Mouse (Mus musculus): ENCODE results near the gene Hpse2.
"Not testable (repeated sequence)": the region's sequence is repeated elsewhere in the genome, so short reads cannot be mapped to it uniquely, and the experiment has no call there.

The Hpse2 gene

GRCm38 (mm10) chr19:43388017-43388904 is at the start of gene Hpse2:
TSS of gene Hpse2 (minus strand) at chr19:43388355.
- in situ Hi-C loops (cut with MboI, MseI): loop anchor here (5.0 kb wide), 1 partner anchor 586 kb away; no protein-coding TSS in a partner anchor

GRCm38 (mm10) chr19:43427446-43428224 is 39.5 kb upstream of the Hpse2 start:
- in situ Hi-C loops (cut with MboI, MseI): no loop called here

- in situ Hi-C loops (cut with MboI, MseI): no loop called here
Observed at GRCm38 (mm10) chr19:43424082-43424481, 35.9 kb upstream of the Hpse2 start.

GRCm38 (mm10) chr19:43420506-43420905 is 32.4 kb upstream of the Hpse2 start:
- in situ Hi-C loops (cut with MboI, MseI): no loop called here

DNA sequence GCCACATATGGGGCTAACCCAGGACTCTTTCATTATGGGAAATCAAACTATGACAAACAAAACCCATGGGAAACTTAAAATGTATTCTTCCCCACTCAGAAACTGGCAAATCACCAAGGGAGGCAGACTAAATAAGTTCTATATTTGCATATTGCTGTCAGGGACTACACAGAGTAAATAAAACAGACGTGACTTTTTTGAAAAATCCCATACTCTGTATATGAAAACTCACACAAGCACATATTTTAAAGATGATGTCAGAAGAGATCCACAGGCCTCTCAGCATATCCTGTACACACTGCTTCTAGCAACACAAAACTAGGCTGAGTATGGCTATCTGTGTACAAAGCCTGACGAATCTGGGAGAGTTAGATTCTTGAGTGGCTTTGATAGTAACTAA is 27.4 kb upstream of the Hpse2 start:
- in situ Hi-C loops (cut with MboI, MseI): no loop called here

DNA sequence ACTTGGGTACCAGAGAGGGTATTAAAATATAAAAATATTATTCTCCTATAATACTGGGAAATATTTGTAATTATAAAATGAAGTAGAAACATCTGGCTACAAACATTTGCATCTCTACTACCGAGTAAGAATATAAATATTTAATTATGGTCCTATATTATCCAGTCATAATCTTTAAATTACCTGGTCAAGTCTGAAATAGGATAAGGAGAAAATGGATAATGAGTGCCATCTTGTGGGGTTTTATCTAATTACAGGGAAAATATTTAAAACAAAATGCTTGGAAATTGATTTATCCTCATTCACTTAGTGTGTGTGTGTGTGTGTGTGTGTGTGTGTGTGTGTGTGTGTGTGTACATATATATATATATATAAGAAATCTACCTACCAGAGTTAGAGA is 19.0 kb upstream of the Hpse2 start:
- in situ Hi-C loops (cut with MboI, MseI): no loop called here

DNA sequence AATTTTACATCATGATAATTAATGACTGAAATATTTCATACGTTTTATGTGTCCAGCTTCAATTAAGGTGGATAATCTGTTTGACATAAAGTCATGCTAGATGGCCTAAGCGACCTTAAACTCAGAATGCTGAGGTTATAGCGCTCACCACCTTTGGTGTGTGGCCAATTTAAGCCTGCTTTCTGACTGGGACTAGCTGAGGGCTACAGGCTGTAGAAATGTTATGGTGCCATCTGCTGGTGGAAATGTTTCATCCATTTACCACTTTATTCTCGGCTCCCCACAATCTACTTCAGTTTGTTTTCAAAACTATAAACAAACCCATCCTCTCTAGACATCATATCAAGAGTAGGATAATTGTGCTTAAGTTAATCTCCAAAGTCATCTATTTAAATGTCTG is 8.2 kb upstream of the Hpse2 start:
- in situ Hi-C loops (cut with MboI, MseI): no loop called here

- in situ Hi-C loops (cut with MboI, MseI): loop anchor here (5.0 kb wide), 1 partner anchor 585 kb away; no protein-coding TSS in a partner anchor
Observed at GRCm38 (mm10) chr19:43387071-43387770, 934 bp downstream of the Hpse2 start.

DNA sequence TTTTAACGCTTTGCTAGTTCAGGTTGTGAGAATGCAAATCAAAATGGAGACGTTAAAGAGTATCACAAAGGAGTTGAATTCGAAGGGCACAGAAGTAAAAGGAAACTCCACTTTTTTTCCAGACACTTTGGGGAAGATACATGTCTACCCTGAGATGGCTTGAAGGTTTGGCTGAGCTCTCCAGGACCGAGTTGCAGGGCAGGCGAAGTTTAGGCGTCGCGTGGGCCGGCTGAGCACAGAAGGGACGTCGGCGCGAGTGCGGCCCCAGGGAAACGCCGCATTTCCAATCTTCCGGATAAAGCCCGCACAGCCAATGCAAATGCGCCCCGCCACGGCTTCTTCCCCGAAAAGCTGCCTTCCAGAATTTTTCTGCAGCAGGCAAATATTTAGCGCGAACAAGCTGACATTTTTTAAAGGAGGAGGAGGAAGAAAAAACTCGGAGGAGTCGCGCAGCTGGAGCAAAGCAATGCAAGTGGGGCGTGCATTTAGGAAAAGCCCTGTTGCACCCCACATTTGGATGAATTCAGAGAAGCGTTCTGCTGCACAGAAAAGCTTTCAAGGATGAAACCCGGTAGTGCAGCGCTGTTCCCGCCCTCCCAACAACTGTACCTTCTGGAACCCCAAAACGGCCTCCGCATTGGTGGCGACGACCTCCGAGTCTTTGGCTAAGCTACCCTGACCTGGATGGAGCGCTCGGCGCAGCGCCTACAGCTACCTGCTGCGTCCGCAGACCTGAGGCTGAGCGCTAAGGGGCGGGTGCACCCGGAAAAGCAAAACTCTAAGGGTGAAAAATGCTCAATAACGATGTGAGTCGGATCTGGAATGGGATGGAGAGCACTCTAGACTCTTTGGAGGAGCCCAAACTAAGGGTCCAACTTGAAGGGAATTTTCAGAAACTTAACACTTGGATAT is 1.9 kb downstream of the Hpse2 start:
- in situ Hi-C loops (cut with MboI, MseI): loop anchor here (5.0 kb wide), 1 partner anchor 584 kb away; no protein-coding TSS in a partner anchor

GRCm38 (mm10) chr19:43385451-43385850 is 2.7 kb downstream of the Hpse2 start:
- in situ Hi-C loops (cut with MboI, MseI): loop anchor here (5.0 kb wide), 1 partner anchor 583 kb away; no protein-coding TSS in a partner anchor

DNA sequence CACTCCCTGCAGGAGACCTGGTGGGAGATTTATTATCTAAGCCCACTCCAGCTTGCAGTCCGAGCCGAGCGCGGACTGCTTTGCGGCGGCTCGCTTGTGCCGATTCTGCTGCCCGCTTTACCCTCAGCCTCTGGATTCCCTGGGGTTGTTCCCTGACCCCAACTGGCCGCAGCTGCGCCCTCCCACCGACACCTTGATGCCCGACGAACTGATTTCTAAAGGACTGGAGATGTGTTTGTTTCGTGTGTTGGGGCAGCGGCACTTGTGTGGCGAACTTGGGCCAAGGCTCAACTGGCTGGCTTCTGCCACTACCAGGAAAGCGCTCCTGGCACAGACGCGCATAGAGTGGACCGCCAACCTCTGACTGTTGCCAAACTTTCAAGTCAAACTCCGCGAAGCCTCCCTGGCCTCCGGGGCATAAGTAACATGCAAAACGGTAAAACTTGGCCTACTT is 3.1 kb downstream of the Hpse2 start:
- in situ Hi-C loops (cut with MboI, MseI): loop anchor here (5.0 kb wide), 1 partner anchor 583 kb away; no protein-coding TSS in a partner anchor

GRCm38 (mm10) chr19:43384346-43384977 is 3.7 kb downstream of the Hpse2 start:
- in situ Hi-C loops (cut with MboI, MseI): no loop called here

- in situ Hi-C loops (cut with MboI, MseI): no loop called here
Observed at GRCm38 (mm10) chr19:43358830-43359229, 29.3 kb downstream of the Hpse2 start.

DNA sequence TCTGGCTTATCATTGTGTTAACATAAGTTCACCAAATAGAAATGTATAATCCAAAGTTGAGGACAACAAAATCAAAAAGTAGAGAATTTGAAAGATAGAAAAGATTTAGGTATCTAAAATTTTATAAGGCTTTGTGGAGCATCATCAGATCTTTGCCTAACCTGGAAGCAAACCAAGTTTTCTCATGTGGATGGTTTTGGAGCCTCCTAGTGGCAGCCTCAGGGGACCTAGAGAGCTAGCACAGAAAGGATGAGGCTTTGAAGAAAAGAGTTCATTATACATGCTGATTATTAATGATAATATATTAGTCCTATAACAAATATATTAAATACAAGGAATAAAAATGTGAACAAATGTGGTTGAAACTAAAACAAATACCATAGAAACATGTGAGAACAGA is 77.0 kb downstream of the Hpse2 start:
- in situ Hi-C loops (cut with MboI, MseI): loop anchor here (5.0 to 10.0 kb wide), 2 partner anchors 284 to 506 kb away; no protein-coding TSS in a partner anchor

DNA sequence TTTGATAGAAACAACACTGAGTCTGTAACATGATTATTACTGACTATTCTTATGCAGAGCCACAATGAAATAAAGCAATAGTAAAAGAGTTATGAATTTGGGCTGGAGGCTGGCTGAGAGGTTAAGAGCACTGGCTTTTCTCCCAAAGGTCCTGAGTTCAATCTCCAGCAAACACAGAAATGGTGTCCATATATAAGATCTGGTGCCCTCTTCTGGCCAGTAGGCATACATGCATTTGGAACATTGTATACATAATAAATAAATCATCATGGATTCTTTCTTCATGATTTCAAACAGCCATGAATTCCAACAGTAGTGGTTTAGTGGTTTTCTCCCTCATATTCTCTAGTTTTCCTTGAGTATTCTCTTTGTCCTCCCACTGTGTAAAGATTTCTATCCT is 81.4 kb downstream of the Hpse2 start:
- in situ Hi-C loops (cut with MboI, MseI): no loop called here

GRCm38 (mm10) chr19:43281336-43281735 is 106.8 kb downstream of the Hpse2 start:
- in situ Hi-C loops (cut with MboI, MseI): not testable (repeated sequence)

- in situ Hi-C loops (cut with MboI, MseI): no loop called here
Observed at GRCm38 (mm10) chr19:43243993-43244392, 144.2 kb downstream of the Hpse2 start.

- in situ Hi-C loops (cut with MboI, MseI): no loop called here
Observed at GRCm38 (mm10) chr19:43231711-43232110, 156.4 kb downstream of the Hpse2 start.

GRCm38 (mm10) chr19:43193562-43193961 is 194.6 kb downstream of the Hpse2 start:
- in situ Hi-C loops (cut with MboI, MseI): no loop called here

DNA sequence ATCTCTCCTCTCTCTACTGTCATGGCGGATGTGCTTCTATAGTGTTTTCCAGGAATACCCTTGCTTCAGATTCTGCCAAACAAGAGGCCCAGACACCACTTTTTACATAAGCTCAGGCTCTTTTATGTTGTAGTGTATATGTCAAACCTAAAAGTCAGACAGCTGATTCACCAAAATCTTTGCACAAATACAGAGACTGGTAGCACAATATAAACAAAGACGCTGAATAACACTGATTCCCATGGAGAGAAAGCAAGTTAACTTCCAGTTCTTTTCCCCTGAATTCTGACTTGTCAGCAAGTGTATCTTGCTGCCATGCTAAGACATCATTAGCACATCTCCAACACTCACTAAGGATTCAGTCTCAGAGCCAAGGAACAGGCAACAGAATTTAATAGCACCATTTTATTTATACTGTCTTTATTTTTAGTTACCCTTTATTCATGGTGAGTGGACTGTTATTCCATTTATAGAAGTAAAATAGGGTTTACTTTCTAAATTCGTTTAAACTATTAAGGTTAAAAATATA is 212.7 kb downstream of the Hpse2 start:
- in situ Hi-C loops (cut with MboI, MseI): no loop called here

Measured in regulatory T cell (primary cell).